9 mouse cellular contexts compared by ENCODE assay signal in the genomic region with DNA sequence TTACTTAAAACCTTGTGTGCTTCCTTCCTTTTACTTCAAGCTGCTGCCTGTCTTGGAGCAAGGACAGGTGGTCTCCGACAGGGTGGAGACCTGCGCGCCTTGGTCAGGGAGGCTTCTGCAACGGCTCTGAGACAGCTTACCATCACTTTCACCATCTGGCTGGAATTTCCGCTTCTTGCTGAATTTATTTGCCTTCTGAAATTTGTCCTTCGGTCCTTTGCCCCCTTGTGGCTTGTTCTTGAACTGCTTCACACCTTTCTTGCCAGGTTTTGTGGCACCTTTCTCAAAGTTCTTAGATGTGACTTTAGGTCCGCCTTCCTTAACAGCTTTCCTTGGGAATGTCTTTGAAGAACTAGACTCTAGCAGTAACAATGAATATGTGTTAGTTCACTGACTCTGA. TPM values are rescaled to one million over a fixed set of nuclear protein-coding genes. Genes with fewer than 3 reads are reported as not detected.
DNase-seq lines count a peak whose midpoint lies in the region; ATAC-seq and TF ChIP-seq lines count a peak whose summit lies in the region.
"Had no signal": no experiment of that assay in that cellular context is flagged by ENCODE, and none has a peak within 500 bp of the region (broad histone marks: within the 10 kb centered on the region; RNA-seq: fewer than 3 reads in every experiment).

No protein-coding gene starts in this region.

- no peaks in the 10 kb centered on the region for H3K27me3 ChIP-seq in spleen, adult 2 months (ENCODE audit: control insufficient read depth, insufficient read depth, low read length)
- H3K27me3 ChIP-seq in hindbrain, postnatal 0 days (ENCODE audit: insufficient read depth, low read length): no peaks in the 10 kb centered on the region
- H3K27me3 ChIP-seq: neural tube, embryonic 12.5 days had no signal

- H3K4me3 ChIP-seq in spleen, adult 2 months (ENCODE audit: extremely low read depth, insufficient read depth, insufficient read length): no peak overlapping the region
- no peak overlapping the region for H3K4me3 ChIP-seq in hindbrain, postnatal 0 days (ENCODE audit: low read length)
- H3K4me3 ChIP-seq: neural tube, embryonic 12.5 days had no signal

- no peaks in the 10 kb centered on the region for H3K9me3 ChIP-seq in hindbrain, postnatal 0 days (ENCODE audit: low read length)
- H3K9me3 ChIP-seq: neural tube, embryonic 12.5 days had no signal

- no peak for ATAC-seq in hindbrain, postnatal 0 days
- no peak for ATAC-seq in inflammation-experienced regulatory T-cells, adult 6 months

- H3K9ac ChIP-seq in hindbrain, postnatal 0 days (replicated peaks; ENCODE audit: low read length): no peak overlapping the region
- H3K9ac ChIP-seq: neural tube, embryonic 12.5 days had no signal

- peak; percentile 27; the same call in 1 of the 2 replicates for TF ChIP-seq CTCF in spleen, adult 2 months (IDR thresholded peaks at IDR 0.05; ENCODE audit: extremely low read depth, insufficient read depth, insufficient read length, insufficient replicate concordance)
- TF ChIP-seq CTCF in hindbrain, postnatal 0 days (IDR thresholded peaks at IDR 0.05; ENCODE audit: low read depth): peak; percentile 79

- H3K36me3 ChIP-seq in spleen, adult 2 months (ENCODE audit: control insufficient read depth, insufficient read depth, low read length): peaks cover 34% of the 10 kb centered on the region
- peaks cover 21% of the 10 kb centered on the region for H3K36me3 ChIP-seq in hindbrain, postnatal 0 days (ENCODE audit: insufficient read depth, low read length)

- peak; percentile 16 to 57 for DNase-seq in heart, adult 18-20 months
- DNase-seq in heart, adult 8-10 months (ENCODE audit: low spot score): no peak
- peak in 1 of 2 experiments; percentile 20 for DNase-seq in spleen, adult 2 months (ENCODE audit: low read depth in 1 of 2, low spot score in 2 of 2)
- DNase-seq in spleen, adult 12 weeks (ENCODE audit: low spot score): no peak
- DNase-seq in c-Kit-positive CD71-positive TER-119-negative erythroid progenitor cells, embryonic 14.5 days (ENCODE audit: low read depth): peak; percentile 22
- peak; percentile 78 for DNase-seq in hindbrain, postnatal 0 days (ENCODE audit: low spot score)
- peak; percentile 75 for DNase-seq in lung, postnatal 36 days

- WGBS in spleen, adult 2 months: 60% methylated on average over 7 of the region's 7 CpGs
- 62% methylated on average over 7 of the region's 7 CpGs for WGBS in hindbrain, postnatal 0 days

- TF ChIP-seq POLR2A in spleen, adult 2 months (IDR thresholded peaks at IDR 0.05; ENCODE audit: low read depth, low read length): no peak

- H3K4me2 ChIP-seq in hindbrain, postnatal 0 days (ENCODE audit: low read depth, low read length): no peak overlapping the region
- H3K4me2 ChIP-seq: neural tube, embryonic 12.5 days had no signal

- H3K27ac ChIP-seq in spleen, adult 2 months (ENCODE audit: insufficient read depth, low read length): no peak overlapping the region
- no peak overlapping the region for H3K27ac ChIP-seq in hindbrain, postnatal 0 days
- H3K27ac ChIP-seq: neural tube, embryonic 12.5 days had no signal

- no peaks in the 10 kb centered on the region for H3K4me1 ChIP-seq in spleen, adult 2 months (ENCODE audit: control insufficient read depth, insufficient read depth, insufficient read length)
- H3K4me1 ChIP-seq in hindbrain, postnatal 0 days (ENCODE audit: insufficient read depth, low read length): peaks cover 8% of the 10 kb centered on the region; the same call in 1 of the 2 replicates

RNA-seq across cellular contexts. Expression of a gene that starts 4.0 kb away (rescaled TPM):
- 10 to 100 TPM; 32.0 to 34.1 TPM for total RNA-seq in heart, adult 18-20 months (2021)
- total RNA-seq in heart, adult 8-10 months (2022): 10 to 100 TPM; 21.4 to 33.7 (median 31.1) TPM
- polyA plus RNA-seq in spleen, adult 2 months (2012; rRNA removed): 10.5 and 14.2 TPM in 2 replicates
- total RNA-seq in hindbrain, postnatal 0 days (2014; rRNA removed): 13.1 and 15.7 TPM in 2 replicates
- 50.3 and 58.9 TPM in 2 replicates for polyA plus RNA-seq in hindbrain, postnatal 0 days (2015; fragmentation: Nextera tagmentation; extraction: Ambion mirVana)
- polyA plus RNA-seq in inflammation-experienced regulatory T-cells, adult 6 months (2017; shearing (Covaris generic)): 100 to 1,000 TPM in 2 of 3 experiments, 10 to 100 TPM in 1; 99.3 to 112 (median 103) TPM

Comparison
In these comparisons a context has a peak if more than half of its experiments do, and no peak if none do; other contexts are left out.
1. DNase-seq: peak in heart, adult 18-20 months (2 of 2), c-Kit-positive CD71-positive TER-119-negative erythroid progenitor cells, embryonic 14.5 days (single experiment), hindbrain, postnatal 0 days (single experiment) and lung, postnatal 36 days (single experiment); none in heart, adult 8-10 months (single experiment) and spleen, adult 12 weeks (single experiment).